Mouse (Mus musculus) ES-Bruce4 (cell line): Measurements from ENCODE around the gene Fars2. TPM values are rescaled to one million over a fixed set of nuclear protein-coding genes. Genes with fewer than 3 reads are reported as not detected.

Experiments
- H3K27ac ChIP-seq: 2 replicates; pipeline ENCODE4 v1.5.1; 2012; ENCODE audit warnings: low read length, inconsistent platforms; ENCODE audit not compliant: insufficient read depth
- H3K27me3 ChIP-seq: 2 replicates; pipeline ENCODE4 v1.6.1; 2012; ENCODE audit warnings: mild to moderate bottlenecking, low read length, inconsistent platforms; ENCODE audit not compliant: control insufficient read depth, poor library complexity, insufficient read depth, severe bottlenecking
- H3K36me3 ChIP-seq: 2 replicates; pipeline ENCODE4 v1.6.1; 2012; ENCODE audit warnings: inconsistent platforms, mild to moderate bottlenecking, low read length, moderate library complexity; ENCODE audit not compliant: control insufficient read depth, poor library complexity, insufficient read depth, severe bottlenecking
- H3K4me1 ChIP-seq: one replicate; pipeline ENCODE4 v1.8.1; 2011; ENCODE audit warnings: low read length; ENCODE audit not compliant: control insufficient read depth, insufficient read depth
- H3K4me3 ChIP-seq: 2 replicates; pipeline ENCODE4 v1.5.1; 2011; ENCODE audit warnings: low read depth, mild to moderate bottlenecking, low read length
- H3K9ac ChIP-seq: 2 replicates; pipeline ENCODE4 v1.6.1; 2012; ENCODE audit warnings: low read depth, mild to moderate bottlenecking, inconsistent platforms; ENCODE audit not compliant: poor library complexity, severe bottlenecking
- H3K9me3 ChIP-seq: replicated peaks from 2 replicates; pipeline ENCODE4 v1.6.1; 2012; ENCODE audit warnings: mild to moderate bottlenecking, low read length, inconsistent platforms; ENCODE audit not compliant: control insufficient read depth, poor library complexity, insufficient read depth, severe bottlenecking
- CTCF ChIP-seq: IDR thresholded peaks from one replicate; pipeline ENCODE4 v1.8.1; 2011; ENCODE audit warnings: low read depth, low read length
- EP300 ChIP-seq: IDR thresholded peaks from 2 replicates; pipeline ENCODE4 v1.6.1; 2011; ENCODE audit warnings: low read depth, low read length; ENCODE audit not compliant: insufficient read depth
- POLR2A ChIP-seq: IDR thresholded peaks from one replicate; pipeline ENCODE4 v1.8.1; 2011; ENCODE audit warnings: low read length; ENCODE audit not compliant: insufficient read depth
- polyA plus RNA-seq: library from polyadenylated mRNA; stranded (reverse); fragments of >200 nt; gene quantifications from 2 replicates; pipeline ENCODE4 v1.2.4, GENCODE M21; 2011; ENCODE audit warnings: low read depth; ENCODE audit not compliant: missing spikeins, insufficient read depth, insufficient read length

The Fars2 gene
- polyA plus RNA-seq, 1 experiment: 23.3 TPM

DNA sequence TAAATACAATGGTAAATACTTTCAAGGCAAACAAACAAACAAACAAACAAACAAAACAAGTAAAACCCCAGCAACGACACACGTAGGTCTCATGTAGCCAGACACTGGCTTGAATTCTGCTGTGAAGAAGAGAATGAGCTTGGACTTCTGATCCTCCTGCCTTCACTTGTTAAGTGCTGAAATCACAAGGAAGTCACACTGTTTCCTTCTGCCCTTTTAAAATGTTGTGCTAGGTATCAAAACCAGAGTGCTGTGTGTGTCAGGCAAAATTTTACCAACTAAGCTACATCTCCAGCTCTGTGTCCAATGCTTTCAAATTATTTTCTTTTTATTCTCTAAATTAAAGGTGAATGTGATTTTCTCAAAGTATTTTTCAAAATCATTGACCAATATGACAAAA is 5.9 kb upstream of the Fars2 start:
- Histone ChIP-seq H3K27me3 (no peaks in the 10 kb centered on the region), H3K36me3 (no peaks in the 10 kb centered on the region), H3K9me3 (no peaks in the 10 kb centered on the region), H3K4me1 (no peaks in the 10 kb centered on the region), H3K9ac (no peak overlapping the region), H3K4me3 (no peak overlapping the region), H3K27ac (no peak overlapping the region)
- TF ChIP-seq CTCF: no peak
- TF ChIP-seq POLR2A: no peak
- TF ChIP-seq EP300: no peak

DNA sequence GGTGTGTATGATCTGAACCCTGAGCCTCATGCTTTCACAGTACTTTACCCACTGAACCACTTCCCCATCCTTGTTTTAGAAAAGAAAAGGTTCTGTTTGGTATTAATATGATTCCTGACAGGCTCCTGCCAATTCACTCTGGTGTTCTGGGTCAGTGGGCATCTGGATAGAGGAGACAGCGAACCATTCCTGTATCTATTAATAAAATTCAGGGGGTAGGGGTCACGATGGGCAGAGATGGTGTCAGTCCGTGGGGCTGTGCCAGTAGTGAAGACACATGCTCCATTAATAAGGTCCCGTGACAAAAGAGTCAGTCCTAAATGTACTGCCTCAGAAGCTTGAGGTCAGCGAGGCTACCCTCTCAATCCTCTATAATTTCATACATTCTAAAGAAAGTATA is 4.0 kb upstream of the Fars2 start:
- Histone ChIP-seq H3K27ac (no peak overlapping the region), H3K36me3 (no peaks in the 10 kb centered on the region)
- no peak for TF ChIP-seq CTCF
- no peak for TF ChIP-seq POLR2A
- TF ChIP-seq EP300: no peak

DNA sequence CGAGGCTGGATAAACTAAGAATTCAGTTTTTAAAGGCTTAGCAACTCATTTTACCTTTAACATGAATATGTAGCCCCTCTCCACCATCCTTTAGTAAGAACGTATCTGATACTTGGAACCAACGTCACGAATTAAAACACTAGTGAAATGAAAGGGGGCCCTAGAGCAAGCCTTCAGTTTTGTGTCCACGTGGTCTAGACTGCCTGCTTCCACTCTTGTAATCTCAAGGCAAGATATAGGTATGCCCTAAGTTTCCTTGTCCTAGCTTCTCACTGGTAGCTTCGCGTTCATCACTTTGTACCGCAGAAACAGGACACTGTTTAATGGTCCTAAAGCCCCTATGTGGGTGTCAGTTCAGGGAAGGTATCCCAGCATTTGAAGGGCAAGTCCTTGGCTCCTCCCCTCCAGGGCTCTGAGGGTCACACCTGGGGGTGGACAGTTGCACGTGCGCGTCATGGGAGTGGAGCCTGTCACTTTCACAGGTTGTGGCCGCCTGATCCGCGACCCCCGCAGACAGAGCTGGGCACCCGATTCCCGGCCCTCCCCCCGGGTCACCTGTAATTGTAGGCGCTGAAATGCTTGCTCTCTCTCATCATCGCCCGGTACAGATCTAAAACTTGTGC is 581 bp upstream of the Fars2 start:
- Histone ChIP-seq H3K4me3 (peak overlapping the region; percentile 73), H3K27me3 (no peaks in the 10 kb centered on the region), H3K4me1 (no peaks in the 10 kb centered on the region), H3K9ac (peak overlapping the region; percentile 15), H3K9me3 (no peaks in the 10 kb centered on the region), H3K36me3 (no peaks in the 10 kb centered on the region), H3K27ac (no peak overlapping the region)
- TF ChIP-seq EP300 (0 out of 2 replicates have a peak, but pooled peaks have one; percentile 24), POLR2A (no peak), CTCF (no peak)

More for the DNA sequence above, 4.0 kb upstream of the Fars2 start:
- no peak overlapping the region for H3K9ac ChIP-seq
- no peak overlapping the region for H3K4me3 ChIP-seq
- no peaks in the 10 kb centered on the region for H3K4me1 ChIP-seq
- H3K9me3 ChIP-seq: no peaks in the 10 kb centered on the region
- no peaks in the 10 kb centered on the region for H3K27me3 ChIP-seq

DNA sequence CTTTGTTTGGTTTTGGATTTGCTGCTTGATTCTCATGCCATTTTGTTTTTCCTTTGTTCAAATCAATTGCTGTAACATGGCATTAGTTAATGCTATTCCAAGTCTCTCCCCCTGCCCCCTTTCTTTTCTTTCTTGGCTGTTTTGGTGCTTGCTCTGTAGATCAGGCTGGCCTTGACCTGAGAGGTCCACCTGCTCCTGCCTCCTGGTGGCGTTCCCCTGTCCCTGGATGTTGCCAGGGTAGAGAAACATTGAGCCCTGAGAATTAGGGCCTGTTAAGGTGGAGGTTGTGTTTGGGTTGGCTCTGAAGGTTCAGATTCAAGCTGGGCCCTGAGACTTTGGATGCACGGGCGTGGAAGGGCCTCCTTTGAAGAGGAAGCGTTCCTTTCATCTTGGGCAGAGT is 2.5 kb downstream of the Fars2 start:
- H3K4me3 ChIP-seq: no peak overlapping the region
- H3K27ac ChIP-seq: no peak overlapping the region
- H3K9ac ChIP-seq: no peak overlapping the region
- H3K4me1 ChIP-seq: no peaks in the 10 kb centered on the region
- TF ChIP-seq CTCF (peak; percentile 38), EP300 (no peak)
- H3K36me3 ChIP-seq: no peaks in the 10 kb centered on the region
- H3K27me3 ChIP-seq: no peaks in the 10 kb centered on the region
- H3K9me3 ChIP-seq: no peaks in the 10 kb centered on the region

DNA sequence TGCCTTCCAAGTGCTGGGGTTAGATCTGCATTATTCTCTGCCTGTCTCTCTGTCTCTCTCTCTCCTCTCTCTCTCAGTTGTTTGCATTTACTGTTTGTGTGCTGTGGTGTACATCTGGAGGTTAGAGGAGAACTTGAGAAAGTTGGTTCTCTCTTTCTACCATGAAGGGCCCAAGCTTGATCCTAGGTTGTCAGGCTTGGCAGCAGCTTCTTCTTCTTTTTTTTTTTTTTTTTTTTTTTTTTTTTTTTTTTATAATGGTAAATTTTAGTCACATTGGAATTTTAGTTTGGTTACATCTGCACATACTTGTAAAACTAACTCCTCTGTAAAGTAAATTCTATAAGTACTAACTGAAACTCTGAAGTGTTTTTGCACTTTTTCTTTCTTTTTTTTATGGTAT is 3.4 kb downstream of the Fars2 start:
- TF ChIP-seq POLR2A: no peak
- no peak for TF ChIP-seq EP300
- no peak for TF ChIP-seq CTCF

DNA sequence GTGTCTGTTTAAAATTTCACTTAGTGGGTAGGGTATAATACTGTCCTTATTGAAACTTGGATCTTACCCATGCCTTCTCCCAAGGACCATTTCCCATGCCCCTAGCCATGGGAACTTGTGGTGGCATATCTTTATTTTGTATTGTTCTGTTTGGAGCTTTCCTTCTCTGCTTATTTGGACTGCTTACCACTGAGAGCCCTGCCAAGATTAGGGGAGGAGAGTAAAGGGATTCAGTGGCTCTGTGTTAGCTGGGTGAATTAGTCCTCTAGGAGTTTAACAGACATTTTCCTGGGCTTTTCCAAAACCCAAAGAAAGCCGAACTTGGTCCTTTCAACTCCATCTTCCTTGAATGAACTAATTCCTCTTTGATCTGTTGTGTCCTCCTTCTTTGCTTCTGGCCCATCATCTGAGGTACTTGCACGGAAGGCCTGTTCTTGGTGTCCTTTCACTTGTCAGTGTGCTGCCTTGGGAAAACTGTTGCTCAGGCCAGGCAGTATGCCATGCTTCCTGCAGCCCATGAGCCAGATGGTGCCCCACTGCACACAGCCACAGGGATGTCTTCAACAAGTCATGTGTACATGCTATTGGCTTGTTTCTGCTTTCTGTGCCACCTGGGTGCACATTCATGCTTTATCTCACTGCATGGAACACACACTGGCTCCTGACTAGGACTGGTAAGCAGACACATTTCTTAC is 12.3 kb downstream of the Fars2 start:
- no peak overlapping the region for H3K27ac ChIP-seq
- H3K4me3 ChIP-seq: no peak overlapping the region
- H3K36me3 ChIP-seq: no peaks in the 10 kb centered on the region
- TF ChIP-seq POLR2A (no peak), CTCF (no peak), EP300 (no peak)
- H3K9ac ChIP-seq: no peak overlapping the region
- H3K27me3 ChIP-seq: no peaks in the 10 kb centered on the region
- no peaks in the 10 kb centered on the region for H3K4me1 ChIP-seq
- H3K9me3 ChIP-seq: no peaks in the 10 kb centered on the region

More for the DNA sequence above, 3.4 kb downstream of the Fars2 start:
- H3K4me1 ChIP-seq: no peaks in the 10 kb centered on the region
- no peak overlapping the region for H3K4me3 ChIP-seq
- no peak overlapping the region for H3K9ac ChIP-seq
- no peaks in the 10 kb centered on the region for H3K27me3 ChIP-seq
- H3K36me3 ChIP-seq: no peaks in the 10 kb centered on the region
- H3K27ac ChIP-seq: no peak overlapping the region
- H3K9me3 ChIP-seq: no peaks in the 10 kb centered on the region
